Mouse (Mus musculus): Measurements from ENCODE around the gene Ctdspl. TPM values are rescaled to one million over a fixed set of nuclear protein-coding genes. Genes with fewer than 3 reads are reported as not detected.

Ctdspl gene
- polyA plus RNA-seq, 1 experiment, result 25.1 TPM

- Histone ChIP-seq H3K4me3 (ENCODE audit: insufficient read depth, low read length) (no peak overlapping the region), H3K27ac (ENCODE audit: insufficient read depth, low read length) (no peak overlapping the region), H3K4me1 (ENCODE audit: control insufficient read depth, insufficient read depth, low read length) (no peaks in the 10 kb centered on the region)
- TF ChIP-seq CTCF (IDR thresholded peaks at IDR 0.05; ENCODE audit: borderline replicate concordance, insufficient read depth, low read length) (no peak), POLR2A (IDR thresholded peaks at IDR 0.05; ENCODE audit: low read depth, low read length) (no peak)
Measured at GRCm38 (mm10) chr9:118991750-118992585, 65.7 kb downstream of the Ctdspl start.

GRCm38 (mm10) chr9:118992586-118992955, 66.3 kb downstream of the Ctdspl start:
- Histone ChIP-seq H3K27ac (ENCODE audit: insufficient read depth, low read length) (no peak overlapping the region), H3K4me3 (ENCODE audit: insufficient read depth, low read length) (no peak overlapping the region), H3K4me1 (ENCODE audit: control insufficient read depth, insufficient read depth, low read length) (no peaks in the 10 kb centered on the region)
- no peak for TF ChIP-seq POLR2A (IDR thresholded peaks at IDR 0.05; ENCODE audit: low read depth, low read length)
- no peak for TF ChIP-seq CTCF (IDR thresholded peaks at IDR 0.05; ENCODE audit: borderline replicate concordance, insufficient read depth, low read length)

- no peaks in the 10 kb centered on the region for H3K4me1 ChIP-seq (ENCODE audit: control insufficient read depth, insufficient read depth, low read length)
- H3K27ac ChIP-seq (ENCODE audit: insufficient read depth, low read length), result no peak overlapping the region
- no peak for TF ChIP-seq CTCF (IDR thresholded peaks at IDR 0.05; ENCODE audit: borderline replicate concordance, insufficient read depth, low read length)
- TF ChIP-seq POLR2A (IDR thresholded peaks at IDR 0.05; ENCODE audit: low read depth, low read length), result no peak
- H3K4me3 ChIP-seq (ENCODE audit: insufficient read depth, low read length), result no peak overlapping the region
Measured at GRCm38 (mm10) chr9:118994524-118995227, 68.4 kb downstream of the Ctdspl start.

GRCm38 (mm10) chr9:118995539-118995938, 69.3 kb downstream of the Ctdspl start:
- Histone ChIP-seq H3K4me1 (ENCODE audit: control insufficient read depth, insufficient read depth, low read length) (no peaks in the 10 kb centered on the region), H3K27ac (ENCODE audit: insufficient read depth, low read length) (no peak overlapping the region), H3K4me3 (ENCODE audit: insufficient read depth, low read length) (no peak overlapping the region)
- TF ChIP-seq CTCF (IDR thresholded peaks at IDR 0.05; ENCODE audit: borderline replicate concordance, insufficient read depth, low read length), result no peak
- no peak for TF ChIP-seq POLR2A (IDR thresholded peaks at IDR 0.05; ENCODE audit: low read depth, low read length)

- Histone ChIP-seq H3K4me3 (ENCODE audit: insufficient read depth, low read length) (no peak overlapping the region), H3K27ac (ENCODE audit: insufficient read depth, low read length) (no peak overlapping the region), H3K4me1 (ENCODE audit: control insufficient read depth, insufficient read depth, low read length) (peaks cover 6% of the 10 kb centered on the region; the same call in 1 of the 2 replicates)
- TF ChIP-seq POLR2A (IDR thresholded peaks at IDR 0.05; ENCODE audit: low read depth, low read length), result no peak
- no peak for TF ChIP-seq CTCF (IDR thresholded peaks at IDR 0.05; ENCODE audit: borderline replicate concordance, insufficient read depth, low read length)
Measured at GRCm38 (mm10) chr9:118997241-118997640, 71.0 kb downstream of the Ctdspl start.

GRCm38 (mm10) chr9:119000196-119000595, 73.9 kb downstream of the Ctdspl start:
- no peak overlapping the region for H3K27ac ChIP-seq (ENCODE audit: insufficient read depth, low read length)
- H3K4me1 ChIP-seq (ENCODE audit: control insufficient read depth, insufficient read depth, low read length), result peaks cover 8% of the 10 kb centered on the region

GRCm38 (mm10) chr9:119002267-119002666, 76.0 kb downstream of the Ctdspl start:
- Histone ChIP-seq H3K27ac (ENCODE audit: insufficient read depth, low read length) (peak overlapping the region; percentile 86), H3K4me3 (ENCODE audit: insufficient read depth, low read length) (no peak overlapping the region), H3K4me1 (ENCODE audit: control insufficient read depth, insufficient read depth, low read length) (peaks cover 8% of the 10 kb centered on the region)
- TF ChIP-seq CTCF (IDR thresholded peaks at IDR 0.05; ENCODE audit: borderline replicate concordance, insufficient read depth, low read length), result no peak
- peak; percentile 42; the same call in 1 of the 2 replicates for TF ChIP-seq POLR2A (IDR thresholded peaks at IDR 0.05; ENCODE audit: low read depth, low read length)

More at GRCm38 (mm10) chr9:119000196-119000595, 73.9 kb downstream of the Ctdspl start:
- no peak overlapping the region for H3K4me3 ChIP-seq (ENCODE audit: insufficient read depth, low read length)
- TF ChIP-seq CTCF (IDR thresholded peaks at IDR 0.05; ENCODE audit: borderline replicate concordance, insufficient read depth, low read length) (no peak), POLR2A (IDR thresholded peaks at IDR 0.05; ENCODE audit: low read depth, low read length) (no peak)

- TF ChIP-seq POLR2A (IDR thresholded peaks at IDR 0.05; ENCODE audit: low read depth, low read length) (no peak), CTCF (IDR thresholded peaks at IDR 0.05; ENCODE audit: borderline replicate concordance, insufficient read depth, low read length) (no peak)
- Histone ChIP-seq H3K4me3 (ENCODE audit: insufficient read depth, low read length) (no peak overlapping the region), H3K27ac (ENCODE audit: insufficient read depth, low read length) (no peak overlapping the region), H3K4me1 (ENCODE audit: control insufficient read depth, insufficient read depth, low read length) (peaks cover 8% of the 10 kb centered on the region)
Measured at GRCm38 (mm10) chr9:119003990-119004702, 77.9 kb downstream of the Ctdspl start.

GRCm38 (mm10) chr9:119004703-119005076, 78.4 kb downstream of the Ctdspl start:
- Histone ChIP-seq H3K4me3 (ENCODE audit: insufficient read depth, low read length) (no peak overlapping the region), H3K27ac (ENCODE audit: insufficient read depth, low read length) (no peak overlapping the region), H3K4me1 (ENCODE audit: control insufficient read depth, insufficient read depth, low read length) (peaks cover 8% of the 10 kb centered on the region)
- TF ChIP-seq CTCF (IDR thresholded peaks at IDR 0.05; ENCODE audit: borderline replicate concordance, insufficient read depth, low read length), result no peak
- TF ChIP-seq POLR2A (IDR thresholded peaks at IDR 0.05; ENCODE audit: low read depth, low read length), result no peak
